9 mouse cellular contexts compared by ENCODE assay signal in the genomic region with DNA sequence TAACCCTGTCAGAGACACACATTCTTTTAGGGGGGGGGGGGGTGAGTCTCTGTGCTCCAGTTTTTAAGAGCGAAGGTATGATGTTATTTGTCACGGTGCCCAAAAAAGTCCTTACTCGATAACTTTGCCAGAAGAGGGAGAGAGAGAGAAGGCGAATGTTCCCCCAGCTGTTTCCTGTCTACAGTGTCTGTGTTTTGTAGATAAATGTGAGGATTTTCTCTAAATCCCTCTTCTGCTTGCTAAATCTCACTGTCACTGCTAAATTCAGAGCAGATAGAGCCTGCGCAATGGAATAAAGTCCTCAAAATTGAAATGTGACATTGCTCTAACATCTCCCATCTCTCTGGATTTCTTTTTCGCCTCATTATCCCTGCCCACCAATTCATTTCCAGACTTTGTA. TPM values are rescaled to one million over a fixed set of nuclear protein-coding genes. Genes with fewer than 3 reads are reported as not detected.
DNase-seq lines count a peak whose midpoint lies in the region; ATAC-seq and TF ChIP-seq lines count a peak whose summit lies in the region.
"Had no signal": no experiment of that assay in that cellular context is flagged by ENCODE, and none has a peak within 500 bp of the region (broad histone marks: within the 10 kb centered on the region; RNA-seq: fewer than 3 reads in every experiment).

No protein-coding gene starts in this region.

- H3K9ac ChIP-seq in forebrain, embryonic 11.5 days (ENCODE audit: low read length), result no peak overlapping the region
- H3K9ac ChIP-seq in hindbrain, embryonic 16.5 days (ENCODE audit: low read depth, low read length), result no peak overlapping the region
- no peak overlapping the region for H3K9ac ChIP-seq in liver, postnatal 0 days (replicated peaks)

- intact Hi-C loops in left cerebral cortex, postnatal 14 days (cut with DNase I), result loop anchor here (10.0 kb wide), 2 partner anchors 266 to 446 kb away; no protein-coding TSS in a partner anchor

- H3K4me1 ChIP-seq in forebrain, embryonic 11.5 days (replicated peaks; ENCODE audit: control insufficient read depth, insufficient read depth, low read length), result peaks cover 9% of the 10 kb centered on the region
- H3K4me1 ChIP-seq in hindbrain, embryonic 16.5 days (ENCODE audit: control insufficient read depth, insufficient read depth, low read depth, low read length), result peaks cover 23% of the 10 kb centered on the region
- H3K4me1 ChIP-seq in liver, postnatal 0 days (ENCODE audit: insufficient read depth), result peaks cover 10% of the 10 kb centered on the region

- 55% methylated on average over 6 of the region's 6 CpGs for WGBS in forebrain, embryonic 11.5 days
- WGBS in hindbrain, embryonic 16.5 days, result 36% methylated on average over 6 of the region's 6 CpGs
- 15% methylated on average over 6 of the region's 6 CpGs for WGBS in liver, postnatal 0 days (ENCODE audit: insufficient replicate concordance)

- no peak overlapping the region for H3K4me3 ChIP-seq in forebrain, embryonic 11.5 days (ENCODE audit: low read depth, low read length)
- H3K4me3 ChIP-seq in hindbrain, embryonic 16.5 days (ENCODE audit: low read length), result peak overlapping the region; percentile 46
- peak overlapping the region; percentile 42; the same call in 1 of the 2 replicates for H3K4me3 ChIP-seq in liver, postnatal 0 days (ENCODE audit: low read depth, low read length)

- no peak for TF ChIP-seq EP300 in liver, postnatal 0 days (IDR thresholded peaks at IDR 0.05; ENCODE audit: low read depth)

- H3K4me2 ChIP-seq in forebrain, embryonic 11.5 days (ENCODE audit: low read depth, low read length, severe bottlenecking), result peak overlapping the region; percentile 71; the same call in 1 of the 2 replicates
- peak overlapping the region; percentile 73 for H3K4me2 ChIP-seq in hindbrain, embryonic 16.5 days (ENCODE audit: low read length)
- H3K4me2 ChIP-seq in liver, postnatal 0 days (ENCODE audit: low read depth, low read length), result peak overlapping the region; percentile 51

- no peaks in the 10 kb centered on the region for H3K27me3 ChIP-seq in forebrain, embryonic 11.5 days (ENCODE audit: control insufficient read depth, insufficient read depth, low read length)
- no peaks in the 10 kb centered on the region for H3K27me3 ChIP-seq in hindbrain, embryonic 16.5 days (replicated peaks; ENCODE audit: control insufficient read depth, insufficient read depth, low read length)
- H3K27me3 ChIP-seq in liver, postnatal 0 days (ENCODE audit: insufficient read depth, low read length), result no peaks in the 10 kb centered on the region

- no peak for TF ChIP-seq CTCF in liver, postnatal 0 days (IDR thresholded peaks at IDR 0.05; ENCODE audit: low read depth)

- no peaks in the 10 kb centered on the region for H3K36me3 ChIP-seq in forebrain, embryonic 11.5 days (ENCODE audit: control insufficient read depth, insufficient read depth, low read length)
- no peaks in the 10 kb centered on the region for H3K36me3 ChIP-seq in hindbrain, embryonic 16.5 days (ENCODE audit: control insufficient read depth, insufficient read depth, low read length)
- no peaks in the 10 kb centered on the region for H3K36me3 ChIP-seq in liver, postnatal 0 days (replicated peaks; ENCODE audit: insufficient read depth, low read length)

- no peaks in the 10 kb centered on the region for H3K9me3 ChIP-seq in forebrain, embryonic 11.5 days (ENCODE audit: control insufficient read depth, low read length)
- H3K9me3 ChIP-seq in hindbrain, embryonic 16.5 days (ENCODE audit: control insufficient read depth, low read length), result no peaks in the 10 kb centered on the region
- H3K9me3 ChIP-seq in liver, postnatal 0 days (ENCODE audit: low read length), result no peaks in the 10 kb centered on the region

- no peak overlapping the region for H3K27ac ChIP-seq in forebrain, embryonic 11.5 days (ENCODE audit: low read depth, low read length)
- H3K27ac ChIP-seq in hindbrain, embryonic 16.5 days (ENCODE audit: low read depth, low read length), result no peak overlapping the region
- H3K27ac ChIP-seq in liver, postnatal 0 days (ENCODE audit: low read depth), result peak overlapping the region; percentile 66; the same call in 1 of the 2 replicates

- DNase-seq in left cerebral cortex, postnatal 14 days (ENCODE audit: low spot score in 2 of 2), result peak; percentile 12 to 47
- DNase-seq in left cerebral cortex, adult 18-20 months (ENCODE audit: low spot score in 2 of 2), result no peak
- no peak for DNase-seq in forebrain, embryonic 11.5 days (ENCODE audit: low spot score)
- DNase-seq in liver, postnatal 0 days, result no peak
- no peak for DNase-seq in cerebellum, adult 9-10 months
- no peak for DNase-seq in urinary bladder, adult 2 months (ENCODE audit: low spot score)
- no peak for DNase-seq in cerebellum, postnatal 14 days

- ATAC-seq in forebrain, embryonic 11.5 days (replicated peaks; ENCODE audit: low FRiP score), result no peak
- no peak for ATAC-seq in hindbrain, embryonic 16.5 days
- ATAC-seq in liver, postnatal 0 days, result 0 out of 2 replicates have a peak, but pooled peaks have one; percentile 11

RNA-seq across cellular contexts. Expression of a gene that starts 0.9 kb away (rescaled TPM):
- 10 to 100 TPM; 17.1 to 17.5 TPM for total RNA-seq in left cerebral cortex, postnatal 14 days (2021)
- total RNA-seq in left cerebral cortex, adult 18-20 months (2021), result 1 to 10 TPM; 9.3 to 9.6 TPM
- polyA plus RNA-seq in forebrain, embryonic 11.5 days (2014; fragmentation: Nextera tagmentation; extraction: Ambion mirVana), result 21.1 and 23.7 TPM in 2 replicates
- polyA plus RNA-seq in hindbrain, embryonic 16.5 days (2015; fragmentation: Nextera tagmentation; extraction: Ambion mirVana), result 15.7 and 16.6 TPM in 2 replicates
- polyA plus RNA-seq in liver, postnatal 0 days (2015; fragmentation: Nextera tagmentation; extraction: Ambion mirVana), result 34.1 and 42.3 TPM in 2 replicates
- 33.7 and 35.3 TPM in 2 replicates for polyA plus RNA-seq in urinary bladder, adult 2 months (2012; rRNA removed)
- total RNA-seq: MEL had no signal

Comparison
In these comparisons a context has a peak if more than half of its experiments do, and no peak if none do; other contexts are left out.
1. DNase-seq: peak in left cerebral cortex, postnatal 14 days (2 of 2); none in left cerebral cortex, adult 18-20 months (0 of 2), forebrain, embryonic 11.5 days (single experiment), liver, postnatal 0 days (single experiment), cerebellum, adult 9-10 months (single experiment), urinary bladder, adult 2 months (single experiment) and cerebellum, postnatal 14 days (0 of 2).
2. Peak in every context shown above with its lines, with median percentiles within 50 percentile points of each other: H3K4me2 ChIP-seq.